Mouse (Mus musculus) heart, embryonic 10.5 days (tissue): ENCODE measurements around the gene Krt90. TPM values are rescaled to one million over a fixed set of nuclear protein-coding genes. Genes with fewer than 3 reads are reported as not detected.
"Not testable (repeated sequence)": the region's sequence is repeated elsewhere in the genome, so short reads cannot be mapped to it uniquely, and the experiment has no call there.

Experiments used
- DNase-seq: peaks from one replicate; pipeline ENCODE4 v3.0.0-alpha.2; 2017; ENCODE audit warnings: low spot score
- H3K27ac ChIP-seq: fragments of 300-500 bp; sonication (generic); 2 replicates; pipeline ENCODE4 v1.5.1; 2016; ENCODE audit warnings: mild to moderate bottlenecking
- H3K27me3 ChIP-seq: fragments of 300-500 bp; sonication (generic); 2 replicates; pipeline ENCODE4 v1.6.1; 2016; ENCODE audit warnings: mild to moderate bottlenecking; ENCODE audit not compliant: poor library complexity, insufficient read depth, severe bottlenecking
- H3K36me3 ChIP-seq: fragments of 300-500 bp; sonication (generic); 2 replicates; pipeline ENCODE4 v1.6.1; 2016; ENCODE audit warnings: mild to moderate bottlenecking, moderate library complexity
- H3K4me1 ChIP-seq: fragments of 300-500 bp; sonication (generic); 2 replicates; pipeline ENCODE4 v1.6.1; 2016; ENCODE audit warnings: mild to moderate bottlenecking
- H3K4me3 ChIP-seq: fragments of 300-500 bp; sonication (generic); 2 replicates; pipeline ENCODE4 v1.5.1; 2016; ENCODE audit warnings: mild to moderate bottlenecking, moderate library complexity
- H3K9me3 ChIP-seq: fragments of 300-500 bp; sonication (generic); 2 replicates; pipeline ENCODE4 v1.6.1; 2016; ENCODE audit warnings: mild to moderate bottlenecking, moderate library complexity
- WGBS: fragments of 180-500 bp; shearing (Covaris S2); methylation state at CpG from one replicate; pipeline ENCODE4 v1.1.7; 2016; 5-methylcytosine and 5-hydroxymethylcytosine counted together
- polyA plus RNA-seq: library from polyadenylated mRNA; unstranded; fragments of >200 nt; fragmentation: Nextera tagmentation; extraction: Ambion mirVana; gene quantifications from 2 replicates; pipeline ENCODE4 v1.2.1, GENCODE M21; 2016

Krt90 gene
- polyA plus RNA-seq, 1 experiment from 2014 or later: 0.29 TPM

- WGBS: 68% methylated on average over 3 of the region's 3 CpGs
- H3K36me3 ChIP-seq: no peaks in the 10 kb centered on the region
- DNase-seq: no peak
- H3K9me3 ChIP-seq: no peaks in the 10 kb centered on the region
- no peak overlapping the region for H3K27ac ChIP-seq
- no peak overlapping the region for H3K4me3 ChIP-seq
- peaks cover 6% of the 10 kb centered on the region; the same call in 1 of the 2 replicates for H3K4me1 ChIP-seq
- H3K27me3 ChIP-seq: peaks cover 55% of the 10 kb centered on the region
These were observed 18.3 kb downstream of the Krt90 start for GRCm38 (mm10) chr15:101544478-101544877.

DNA sequence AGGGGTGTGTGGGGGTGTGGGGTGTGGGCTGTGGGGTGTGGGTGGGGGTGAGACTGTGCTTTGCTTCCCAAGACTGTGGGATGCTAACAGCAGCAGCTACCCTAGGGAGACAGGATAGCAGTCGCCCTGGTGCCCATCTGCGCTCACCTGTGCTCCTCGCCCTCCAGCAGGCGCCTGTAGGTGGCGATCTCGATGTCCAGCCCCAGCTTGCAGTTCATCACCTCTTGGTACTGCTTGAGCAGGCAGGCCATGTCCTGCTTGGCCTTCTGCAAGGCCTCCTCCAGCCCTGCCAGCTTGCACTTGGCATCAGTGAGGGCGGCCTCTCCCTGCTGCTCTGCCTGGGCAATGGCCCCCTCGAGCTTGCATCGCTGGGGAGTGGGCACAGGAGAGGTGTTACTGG, 20.2 kb downstream of the Krt90 start:
- Histone ChIP-seq H3K4me3 (no peak overlapping the region), H3K36me3 (no peaks in the 10 kb centered on the region), H3K27ac (no peak overlapping the region), H3K9me3 (no peaks in the 10 kb centered on the region), H3K27me3 (peaks cover 44% of the 10 kb centered on the region), H3K4me1 (peaks cover 11% of the 10 kb centered on the region; the same call in 1 of the 2 replicates)
- WGBS: 60% methylated on average over 9 of the region's 9 CpGs
- no peak for DNase-seq

DNA sequence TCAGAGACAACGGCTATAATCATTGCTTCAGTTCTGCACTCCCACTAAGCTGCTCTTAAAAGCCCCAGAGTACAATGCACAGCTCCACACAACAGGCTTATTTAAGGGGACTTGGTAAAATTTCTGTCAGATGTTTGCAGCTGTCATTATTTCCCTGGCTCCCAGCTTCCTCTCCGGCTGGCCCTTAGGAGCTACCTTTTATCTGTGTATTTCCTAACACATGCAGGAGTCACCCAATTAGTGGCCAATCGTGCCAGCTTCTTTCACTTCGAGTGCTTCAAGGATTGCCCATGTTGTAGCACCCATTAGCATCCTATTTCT, 24.2 kb downstream of the Krt90 start:
- 70% methylated on average over 4 of the region's 4 CpGs for WGBS
- peaks cover 53% of the 10 kb centered on the region for H3K27me3 ChIP-seq
- H3K4me3 ChIP-seq: no peak overlapping the region
- DNase-seq: no peak
- no peaks in the 10 kb centered on the region for H3K36me3 ChIP-seq
- no peaks in the 10 kb centered on the region for H3K9me3 ChIP-seq
- peaks cover 11% of the 10 kb centered on the region; the same call in 1 of the 2 replicates for H3K4me1 ChIP-seq
- no peak overlapping the region for H3K27ac ChIP-seq

GRCm38 (mm10) chr15:101537864-101538579, 24.7 kb downstream of the Krt90 start:
- no peak for DNase-seq
- Histone ChIP-seq H3K27ac (no peak overlapping the region), H3K4me3 (no peak overlapping the region), H3K4me1 (peaks cover 11% of the 10 kb centered on the region; the same call in 1 of the 2 replicates), H3K27me3 (peaks cover 52% of the 10 kb centered on the region), H3K36me3 (no peaks in the 10 kb centered on the region), H3K9me3 (no peaks in the 10 kb centered on the region)
- WGBS: 36% methylated on average over 7 of the region's 7 CpGs

- H3K36me3 ChIP-seq: no peaks in the 10 kb centered on the region
- 53% methylated on average over 9 of the region's 9 CpGs for WGBS
These were observed 26.5 kb downstream of the Krt90 start for GRCm38 (mm10) chr15:101536054-101536850.

GRCm38 (mm10) chr15:101532720-101533119, 30.0 kb downstream of the Krt90 start, which contains the start of gene Krt84:
Gene Krt84, minus strand, starts transcription at chr15:101532820.
- no peaks in the 10 kb centered on the region for H3K4me1 ChIP-seq
- H3K9me3 ChIP-seq: no peaks in the 10 kb centered on the region
- WGBS: 82% methylated on average over 7 of the region's 7 CpGs
- no peak for DNase-seq
- peaks cover 50% of the 10 kb centered on the region for H3K27me3 ChIP-seq
- H3K27ac ChIP-seq: no peak within 1 kb of the TSS
- H3K36me3 ChIP-seq: no peaks in the 10 kb centered on the region
- no peak within 1 kb of the TSS for H3K4me3 ChIP-seq

More at GRCm38 (mm10) chr15:101536054-101536850, 26.5 kb downstream of the Krt90 start:
- Histone ChIP-seq H3K27me3 (peaks cover 48% of the 10 kb centered on the region), H3K27ac (no peak overlapping the region), H3K9me3 (no peaks in the 10 kb centered on the region), H3K4me1 (peaks cover 5% of the 10 kb centered on the region; the same call in 1 of the 2 replicates), H3K4me3 (no peak overlapping the region)
- no peak for DNase-seq

DNA sequence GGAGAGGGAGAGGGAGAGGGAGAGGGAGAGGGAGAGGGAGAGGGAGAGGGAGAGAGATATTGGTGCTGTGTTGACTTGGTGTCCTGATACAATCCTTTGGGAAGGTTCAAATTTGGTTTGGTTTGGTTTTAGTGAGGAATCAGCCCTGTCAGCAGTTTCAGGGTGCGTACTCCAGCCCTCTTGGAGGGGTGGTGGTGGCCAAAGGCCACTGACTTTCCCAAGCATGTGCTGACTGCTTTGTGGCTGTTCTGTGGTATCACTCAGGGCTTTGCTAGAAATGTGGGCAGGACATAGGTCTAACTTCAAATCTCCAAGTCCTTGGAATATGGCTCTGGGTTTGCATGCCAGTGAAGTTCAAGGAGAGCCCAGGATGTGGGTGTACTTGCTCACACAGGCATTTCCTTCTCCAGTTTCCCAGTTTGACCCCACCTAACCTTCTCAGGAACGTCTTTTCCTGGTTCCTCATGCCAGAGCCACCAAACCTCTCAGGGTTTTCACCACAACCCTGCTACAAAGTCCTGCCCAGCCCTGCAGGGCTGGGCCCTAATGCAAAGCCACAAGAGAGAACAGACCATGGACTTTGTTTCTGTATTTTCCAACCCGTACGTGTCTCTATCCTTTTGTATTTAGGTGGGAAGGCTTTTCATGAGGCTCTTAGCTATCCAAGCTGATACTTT, 40.1 kb downstream of the Krt90 start:
- H3K4me1 ChIP-seq: no peaks in the 10 kb centered on the region
- DNase-seq: no peak
- no peak overlapping the region for H3K4me3 ChIP-seq
- WGBS: 69% methylated on average over 4 of the region's 4 CpGs
- H3K27ac ChIP-seq: no peak overlapping the region
- H3K27me3 ChIP-seq: peaks cover 65% of the 10 kb centered on the region
- no peaks in the 10 kb centered on the region for H3K9me3 ChIP-seq
- no peaks in the 10 kb centered on the region for H3K36me3 ChIP-seq

DNA sequence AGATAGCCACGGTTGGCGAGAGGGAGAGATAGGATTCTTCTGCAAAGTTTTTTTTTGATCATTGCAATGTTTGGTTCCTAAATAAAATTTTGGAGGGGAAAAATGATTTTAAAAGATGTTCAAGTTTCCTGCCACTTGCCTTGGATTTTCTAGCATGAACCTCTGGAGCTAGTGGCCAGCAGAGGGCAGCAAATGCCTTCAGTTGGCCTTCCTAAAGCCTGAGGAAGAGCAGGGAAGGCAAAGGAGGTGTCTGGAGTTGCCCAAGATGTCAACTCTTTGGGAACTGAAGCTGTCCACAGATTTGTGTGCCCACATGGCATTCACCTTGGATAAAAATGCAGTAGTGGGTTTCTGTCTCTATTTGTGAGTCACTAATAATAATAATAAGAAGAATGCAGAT, 43.0 kb downstream of the Krt90 start:
- Histone ChIP-seq H3K4me3 (no peak overlapping the region), H3K27ac (no peak overlapping the region), H3K9me3 (no peaks in the 10 kb centered on the region), H3K36me3 (no peaks in the 10 kb centered on the region), H3K4me1 (no peaks in the 10 kb centered on the region), H3K27me3 (peaks cover 38% of the 10 kb centered on the region)
- no peak for DNase-seq
- WGBS: 13% methylated on average over 2 of the region's 2 CpGs

DNA sequence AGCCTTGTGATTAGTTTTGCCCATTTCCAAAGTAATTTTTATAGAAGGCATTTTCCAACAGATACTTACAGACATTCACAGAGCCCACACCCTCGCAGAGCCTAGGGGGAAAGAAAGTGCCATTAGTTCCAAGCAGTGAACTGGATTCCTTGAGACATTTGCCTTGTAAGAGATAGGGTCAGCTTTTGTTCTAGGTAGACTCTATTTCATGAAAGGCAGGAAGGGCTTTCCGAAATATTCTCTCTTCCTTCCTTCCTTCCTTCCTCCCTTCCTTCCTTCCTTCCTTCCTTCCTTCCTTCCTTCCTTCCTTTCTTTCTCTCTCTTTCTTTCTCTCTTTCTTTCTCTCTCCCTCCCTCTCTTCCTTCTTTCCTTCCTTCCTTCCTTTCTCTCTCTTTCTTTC, 45.6 kb downstream of the Krt90 start, which contains the start of gene Gm49425:
TSS of gene Gm49425 (minus strand) at position 101 of the 400 bp plus-strand sequence.
- peaks cover 29% of the 10 kb centered on the region for H3K27me3 ChIP-seq
- H3K9me3 ChIP-seq, H3K36me3 ChIP-seq, H3K4me1 ChIP-seq, DNase-seq, H3K4me3 ChIP-seq, H3K27ac ChIP-seq: not testable (repeated sequence)
- 71% methylated on average over 2 of the region's 2 CpGs for WGBS

DNA sequence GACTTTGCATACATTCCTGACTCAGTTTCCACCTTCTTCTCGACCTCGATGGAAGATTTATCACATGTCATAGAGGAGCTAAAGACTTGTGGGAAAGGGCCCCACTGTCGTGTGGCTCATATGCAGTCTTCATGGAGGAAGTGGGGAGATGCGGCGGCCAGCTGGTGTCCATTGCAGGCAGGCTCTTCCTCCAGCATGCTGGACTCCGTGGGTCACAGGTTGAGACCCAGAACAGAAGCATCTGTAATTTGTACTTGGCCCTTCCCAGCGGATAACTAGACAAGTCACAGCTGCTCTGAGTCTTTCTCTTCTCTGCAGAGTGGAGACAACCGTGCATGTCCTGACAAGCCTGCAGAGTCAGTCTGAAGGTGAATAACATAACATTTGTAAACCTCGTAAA, 54.5 kb downstream of the Krt90 start:
- Histone ChIP-seq H3K4me3 (no peak overlapping the region), H3K36me3 (no peaks in the 10 kb centered on the region), H3K4me1 (peaks cover 9% of the 10 kb centered on the region), H3K27me3 (0 out of 2 replicates have a peak, but pooled peaks cover 4% of the 10 kb centered on the region), H3K27ac (no peak overlapping the region), H3K9me3 (no peaks in the 10 kb centered on the region)
- DNase-seq: no peak
- 80% methylated on average over 9 of the region's 9 CpGs for WGBS

DNA sequence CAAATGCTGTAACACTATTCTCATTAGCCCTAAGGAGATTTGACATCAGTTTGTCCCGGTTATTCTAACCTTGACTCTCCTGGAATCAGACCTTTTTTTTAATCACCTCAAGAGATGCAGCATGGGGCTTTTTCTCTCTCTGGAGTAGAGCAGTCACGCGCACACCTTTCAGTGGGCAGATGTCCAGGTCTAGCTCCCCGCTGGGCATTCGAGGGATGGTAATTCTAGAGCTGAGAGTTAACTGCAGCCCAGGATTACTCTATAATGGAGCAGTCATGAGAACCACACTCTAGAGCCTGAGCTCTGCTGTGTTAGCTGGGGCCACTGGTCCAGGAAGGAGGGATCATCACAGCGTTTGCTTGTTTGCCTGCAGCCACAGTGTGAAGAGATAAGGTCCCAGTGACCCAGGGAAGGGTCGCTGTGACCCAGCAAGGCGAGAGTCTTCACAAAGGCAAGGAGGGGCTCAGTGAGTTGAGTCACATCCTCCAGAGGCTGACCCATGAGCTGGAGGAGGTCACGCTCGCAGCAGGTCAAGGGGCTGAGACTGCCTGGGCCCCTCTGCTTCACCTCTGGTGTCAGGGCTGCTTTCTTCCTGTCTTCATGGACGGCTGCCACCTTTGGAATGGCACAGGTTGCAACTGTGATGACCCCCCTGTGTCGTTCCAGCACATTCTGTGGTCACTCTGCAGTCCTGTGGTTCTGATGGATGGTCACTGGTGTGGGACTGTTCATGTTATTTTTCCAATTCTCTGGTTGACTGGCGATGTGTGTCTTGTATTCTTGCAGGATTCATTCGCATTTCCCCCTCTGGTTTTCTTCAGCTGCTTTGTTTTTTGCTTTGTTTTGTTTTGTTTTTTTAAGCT, 55.6 kb downstream of the Krt90 start:
- no peak overlapping the region for H3K27ac ChIP-seq
- H3K27me3 ChIP-seq: peaks cover 14% of the 10 kb centered on the region; the same call in 1 of the 2 replicates
- H3K4me3 ChIP-seq: no peak overlapping the region
- H3K4me1 ChIP-seq: peaks cover 9% of the 10 kb centered on the region
- no peak for DNase-seq
- 47% methylated on average over 14 of the region's 14 CpGs for WGBS
- no peaks in the 10 kb centered on the region for H3K9me3 ChIP-seq
- no peaks in the 10 kb centered on the region for H3K36me3 ChIP-seq
